Mouse (Mus musculus) adrenal gland, adult 18-20 months (tissue): ENCODE measurements around the gene Tgfb1. TPM values are rescaled to one million over a fixed set of nuclear protein-coding genes. Genes with fewer than 3 reads are reported as not detected.

ENCODE experiments used
- DNase-seq, 2 experiments: peaks; one replicate each; pipeline ENCODE4 v3.0.0; 2021 to 2022; ENCODE audit warnings: low spot score in 2 of 2
- total RNA-seq, 2 experiments: library from RNA; stranded (reverse); gene quantifications; 1 replicate in 1 of 2; 2 replicates in 1 of 2; pipeline ENCODE4 v1.2.3; 2021

The Tgfb1 gene
- total RNA-seq, 2 experiments from 2014 or later, result 26.2 to 36.0 TPM

DNA sequence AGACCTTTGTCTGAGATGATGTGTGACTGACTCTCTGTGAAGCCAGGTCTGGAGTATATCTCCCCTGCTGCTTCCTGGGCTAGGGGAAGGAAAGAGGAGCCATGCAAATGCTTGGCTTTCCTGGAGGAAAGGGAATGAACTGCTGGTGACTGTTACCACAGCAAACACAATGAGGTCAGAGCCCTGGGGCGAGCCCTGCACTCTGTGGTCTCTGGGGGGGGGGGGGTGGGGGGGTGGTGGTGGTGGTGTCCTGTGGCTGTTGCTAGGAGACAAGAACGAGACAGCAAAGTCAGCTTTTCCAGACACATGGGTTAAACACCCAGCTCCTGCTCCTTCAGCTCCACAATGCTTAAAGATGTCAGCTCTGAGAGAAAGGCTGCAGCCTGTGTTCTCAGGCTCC is 42.6 kb downstream of the Tgfb1 start:
- DNase-seq, result no peak

DNA sequence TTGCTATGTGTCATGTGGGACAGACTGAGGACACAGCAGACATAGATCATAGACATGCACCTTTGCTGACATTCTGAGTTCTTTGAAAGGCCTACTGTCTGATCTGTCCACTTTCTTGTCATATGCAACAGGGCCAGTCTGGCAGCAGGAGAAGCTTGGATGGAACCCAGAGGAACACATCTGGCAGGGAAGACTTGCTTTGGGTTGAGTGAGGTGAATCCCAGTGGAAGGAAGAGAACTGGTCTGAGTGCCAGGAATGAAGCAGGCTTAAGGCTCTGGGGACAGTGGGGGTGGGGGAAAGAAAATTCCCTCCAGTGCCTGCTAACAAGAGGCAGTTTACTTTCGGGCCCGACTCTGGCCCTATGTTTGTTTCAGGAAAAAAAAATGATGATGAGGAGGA is 43.1 kb downstream of the Tgfb1 start:
- no peak for DNase-seq

GRCm38 (mm10) chr7:25731294-25732055 is 44.7 kb downstream of the Tgfb1 start:
- DNase-seq, result no peak

DNA sequence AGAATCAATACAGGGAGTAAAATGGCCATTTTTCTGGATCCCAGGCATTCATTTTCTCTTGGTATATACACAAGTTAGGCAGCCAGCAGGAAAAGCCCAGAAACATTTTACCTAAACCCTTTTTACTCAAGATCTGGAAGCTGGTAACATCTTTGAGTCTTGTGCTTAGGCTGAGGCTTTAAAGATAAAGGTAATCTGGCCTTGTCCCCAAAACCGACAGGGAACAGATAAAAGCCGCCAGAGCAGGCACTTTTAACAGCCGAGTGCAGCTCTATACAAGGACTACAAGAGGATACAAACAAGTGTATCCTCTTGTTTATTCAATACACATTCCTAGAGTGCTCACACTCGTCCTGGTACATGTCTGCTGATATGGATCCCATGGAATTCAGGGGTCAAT is 48.2 kb downstream of the Tgfb1 start:
- no peak for DNase-seq

- no peak for DNase-seq
Observed at GRCm38 (mm10) chr7:25736920-25737319, 50.1 kb downstream of the Tgfb1 start.

GRCm38 (mm10) chr7:25738277-25738676 is 51.5 kb downstream of the Tgfb1 start:
- DNase-seq, result no peak

GRCm38 (mm10) chr7:25746844-25747243 is 60.0 kb downstream of the Tgfb1 start:
- DNase-seq, result no peak

DNA sequence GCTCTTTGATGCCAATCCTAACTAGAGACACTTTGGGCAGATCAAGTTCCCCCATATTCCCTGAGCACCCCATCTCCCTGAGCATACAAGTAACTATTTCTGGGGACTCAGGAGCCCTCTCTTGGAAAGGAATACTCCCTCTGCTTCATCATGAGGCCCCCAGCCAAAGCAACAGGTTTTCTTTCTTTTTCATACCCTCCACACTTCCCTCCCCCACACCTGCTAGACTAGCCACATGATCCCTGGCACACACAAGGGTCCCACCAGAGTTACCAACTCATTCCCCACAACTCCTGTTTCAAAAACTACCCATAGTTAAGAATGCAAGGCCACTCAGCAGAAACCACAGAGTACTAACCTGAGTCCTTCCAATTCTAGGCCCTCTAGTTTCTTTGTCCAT is 66.3 kb downstream of the Tgfb1 start:
- no peak for DNase-seq

DNA sequence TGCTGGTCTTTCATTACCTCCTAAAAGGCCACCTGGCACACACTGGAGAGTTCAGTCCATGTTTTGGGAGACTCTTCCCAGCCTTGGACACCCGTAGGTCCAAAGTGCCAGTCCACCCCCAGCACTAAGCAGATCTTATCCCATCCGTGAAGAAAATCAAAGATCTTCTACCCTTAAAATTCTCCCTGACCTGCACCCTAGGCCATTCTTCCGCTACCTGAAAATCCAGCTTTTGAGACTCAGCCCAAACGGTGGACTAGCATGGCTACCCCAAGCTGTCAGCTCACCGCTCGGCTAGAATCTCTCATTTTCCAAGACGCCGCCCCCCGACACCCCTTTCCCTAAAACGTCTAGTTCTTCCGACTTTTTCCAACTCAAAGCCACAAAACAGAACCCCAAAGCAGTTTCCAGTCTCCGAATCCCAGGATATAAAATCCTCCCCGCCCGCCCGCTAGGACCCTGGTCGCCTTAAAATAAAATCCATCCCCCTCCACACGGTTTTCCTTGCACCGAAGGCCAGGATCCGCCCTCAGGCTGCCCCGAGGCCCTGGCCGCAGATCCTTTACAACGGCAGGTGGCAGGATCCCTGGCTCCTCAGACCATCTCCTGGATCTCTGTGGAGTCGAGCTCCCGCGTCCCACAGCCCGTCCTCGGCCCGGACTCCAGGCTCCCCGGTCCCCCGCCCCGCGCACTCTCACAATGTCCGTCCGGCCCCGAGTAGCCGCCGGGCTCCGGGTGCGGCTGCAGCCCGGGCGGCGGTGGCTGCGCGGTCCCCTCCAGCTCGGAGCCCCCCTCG is 67.0 kb downstream of the Tgfb1 start:
- DNase-seq, result peak in 1 of 2 experiments; percentile 12

DNA sequence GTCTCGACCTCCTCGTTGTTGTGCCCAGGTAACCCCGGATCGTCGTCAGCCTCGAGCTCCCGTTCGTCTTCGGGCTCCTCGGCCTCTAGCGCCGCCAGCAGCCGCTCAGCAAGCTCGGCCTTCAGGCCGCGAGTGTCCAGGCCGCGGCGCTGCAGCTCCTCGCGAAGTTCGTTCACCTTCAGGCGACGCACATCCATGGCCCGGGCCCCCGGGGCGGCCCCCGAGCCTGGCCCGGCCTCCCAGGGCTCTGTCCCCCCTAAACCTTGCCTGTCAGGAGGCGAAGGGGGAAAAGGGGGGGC is 67.6 kb downstream of the Tgfb1 start:
- no peak for DNase-seq

Other genes with a start within 250 kb of the Tgfb1 start
- gene Ceacam1, start 209.4 kb upstream of the Tgfb1 start, total RNA-seq, result 10 to 100 TPM in 1 of 2 experiments, 1 to 10 TPM in 1; 9.3 to 34.6 TPM
- 1 to 10 TPM; 1.0 to 3.7 TPM for gene Ceacam2, start 147.1 kb upstream of the Tgfb1 start, total RNA-seq
- not detected for gene Erich4, start 71.1 kb upstream of the Tgfb1 start, total RNA-seq
- 10 to 100 TPM; 24.2 to 30.5 TPM for gene Dmac2, start 67.6 kb upstream of the Tgfb1 start, total RNA-seq
- 1 to 10 TPM; 2.7 to 2.8 TPM for gene B3gnt8, start 60.3 kb upstream of the Tgfb1 start, total RNA-seq
- 100 to 1,000 TPM; 232 to 288 TPM for gene Bckdha, start 28.0 kb upstream of the Tgfb1 start, total RNA-seq
- gene Exosc5, start 27.8 kb upstream of the Tgfb1 start, total RNA-seq, result 10 to 100 TPM; 38.0 to 49.3 TPM
- gene Tmem91, start 11.8 kb upstream of the Tgfb1 start, total RNA-seq, result not detected
- gene B9d2, start 6.2 kb upstream of the Tgfb1 start, total RNA-seq, result 10 to 100 TPM; 15.0 to 16.2 TPM
- 10 to 100 TPM; 52.1 to 53.0 TPM for gene Ccdc97, start 32.1 kb downstream of the Tgfb1 start, total RNA-seq
- 10 to 100 TPM; 83.8 to 94.4 TPM for gene Hnrnpul1, start 67.8 kb downstream of the Tgfb1 start, total RNA-seq
- gene Axl, start 101.7 kb downstream of the Tgfb1 start, total RNA-seq, result 10 to 100 TPM; 41.9 to 66.9 TPM
- 1 to 10 TPM; 3.4 to 4.3 TPM for gene Cyp2s1, start 129.9 kb downstream of the Tgfb1 start, total RNA-seq
- gene Cyp2b10, start 210.6 kb downstream of the Tgfb1 start, total RNA-seq, result 10 to 100 TPM in 1 of 2 experiments, 1 to 10 TPM in 1; 8.3 to 26.8 TPM